Mouse (Mus musculus): ENCODE data around the gene Gm17535.
"Not testable (repeated sequence)": the region's sequence is repeated elsewhere in the genome, so short reads cannot be mapped to it uniquely, and the experiment has no call there.

- not testable (repeated sequence) for TF ChIP-seq CTCF (IDR thresholded peaks at IDR 0.05; ENCODE audit: borderline replicate concordance, extremely low read depth, insufficient read depth, insufficient read length); POLR2A (IDR thresholded peaks at IDR 0.05; ENCODE audit: borderline replicate concordance, extremely low read depth, insufficient read depth, insufficient read length, poor library complexity, severe bottlenecking)
These were observed 15.5 kb upstream of the Gm17535 start for GRCm38 (mm10) chr9:3018944-3019343.

Data from brain, embryonic 14.5 days (tissue).